Mouse (Mus musculus) forebrain, embryonic 14.5 days (tissue): ENCODE measurements at regions not wholly inside any gene's neighbourhood (a gene's known extent, or its start where the extent isn't known, plus 50 kb on each side); places are given as distances from the start of the nearest gene placed in this dataset.

Experiments used
- ATAC-seq: fragments of 200-750 bp; cut with Nextera tagmentation; 2 replicates; pipeline ENCODE4 v1.8.0; 2017; ENCODE audit warnings: mild to moderate bottlenecking, moderate library complexity
- DNase-seq: peaks from one replicate; pipeline ENCODE4 v3.0.0-alpha.2; 2015; ENCODE audit warnings: low spot score
- H3K27ac ChIP-seq: fragments of 300-500 bp; sonication (generic); 2 replicates; pipeline ENCODE4 v1.5.1; 2014; ENCODE audit warnings: low read depth, mild to moderate bottlenecking, control low read depth, low read length, moderate library complexity
- H3K27me3 ChIP-seq: fragments of 300-500 bp; sonication (generic); replicated peaks from 2 replicates; pipeline ENCODE4 v1.6.1; 2014; ENCODE audit warnings: low read length, control low read depth, mixed read lengths; ENCODE audit not compliant: control insufficient read depth, insufficient read depth
- H3K36me3 ChIP-seq: fragments of 300-500 bp; sonication (generic); 2 replicates; pipeline ENCODE4 v1.6.1; 2014; ENCODE audit warnings: low read length, control low read depth; ENCODE audit not compliant: control insufficient read depth, insufficient read depth
- H3K4me1 ChIP-seq: fragments of 300-500 bp; sonication (generic); 2 replicates; pipeline ENCODE4 v1.6.1; 2014; ENCODE audit warnings: antibody characterized with exemption, low read length, control low read depth; ENCODE audit not compliant: control insufficient read depth, insufficient read depth
- H3K4me2 ChIP-seq: fragments of 300-500 bp; sonication (generic); 2 replicates; pipeline ENCODE4 v1.6.1; 2014; ENCODE audit warnings: mild to moderate bottlenecking, control low read depth, low read length
- H3K4me3 ChIP-seq: fragments of 300-500 bp; sonication (generic); 2 replicates; pipeline ENCODE4 v1.5.1; 2014; ENCODE audit warnings: low read depth, low read length, control low read depth
- H3K9ac ChIP-seq: fragments of 300-500 bp; sonication (generic); 2 replicates; pipeline ENCODE4 v1.6.1; 2014; ENCODE audit warnings: mild to moderate bottlenecking, low read length, control low read depth, moderate library complexity
- H3K9me3 ChIP-seq: fragments of 300-500 bp; sonication (generic); replicated peaks from 2 replicates; pipeline ENCODE4 v1.6.1; 2016; ENCODE audit warnings: low read length, control low read depth, mixed read lengths; ENCODE audit not compliant: control insufficient read depth
- WGBS: fragments of 180-500 bp; shearing (Covaris S2); extraction: QIAGEN DNeasy Blood & Tissue Kit; methylation state at CpG from one replicate; pipeline ENCODE4 v1.1.7; 2014; 5-methylcytosine and 5-hydroxymethylcytosine counted together

DNA sequence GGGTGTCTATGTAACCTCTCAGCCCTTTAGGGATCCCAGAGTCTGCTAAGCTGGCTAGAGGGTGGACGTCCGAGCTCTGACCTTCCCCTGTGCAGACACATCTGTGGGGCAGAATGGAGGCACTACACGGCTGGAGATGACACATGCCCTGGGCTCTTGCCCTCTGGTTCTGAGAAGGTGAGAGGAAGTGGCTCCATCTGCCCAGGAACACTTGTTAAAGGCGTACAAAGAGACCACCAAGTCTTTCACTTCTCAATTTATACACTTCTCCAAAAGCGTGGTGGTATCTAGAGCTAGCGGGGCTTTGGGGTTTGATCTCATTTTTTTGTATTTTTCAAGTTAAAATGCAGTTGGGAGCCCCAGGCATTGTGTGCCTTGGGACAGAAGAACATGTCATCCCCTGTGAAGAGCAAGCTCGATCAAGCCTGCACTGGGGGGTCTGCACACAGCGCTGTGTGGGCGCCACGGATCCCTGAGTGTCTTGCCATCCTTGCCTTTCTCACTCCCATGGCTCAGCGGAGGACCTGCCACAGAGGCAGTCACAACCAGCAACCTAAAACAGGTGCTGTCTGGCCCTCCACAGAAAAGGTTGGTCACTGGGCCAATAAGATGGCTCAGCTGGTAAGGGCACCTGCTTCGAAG, 121.6 kb upstream of the Slc22a12 start:
- Histone ChIP-seq H3K9ac (no peak overlapping the region), H3K9me3 (no peaks in the 10 kb centered on the region), H3K4me2 (no peak overlapping the region), H3K27ac (no peak overlapping the region), H3K36me3 (no peaks in the 10 kb centered on the region), H3K4me3 (no peak overlapping the region), H3K4me1 (no peaks in the 10 kb centered on the region), H3K27me3 (no peaks in the 10 kb centered on the region)
- no peak for DNase-seq
- 82% methylated on average over 12 of the region's 12 CpGs for WGBS
- ATAC-seq, result no peak

DNA sequence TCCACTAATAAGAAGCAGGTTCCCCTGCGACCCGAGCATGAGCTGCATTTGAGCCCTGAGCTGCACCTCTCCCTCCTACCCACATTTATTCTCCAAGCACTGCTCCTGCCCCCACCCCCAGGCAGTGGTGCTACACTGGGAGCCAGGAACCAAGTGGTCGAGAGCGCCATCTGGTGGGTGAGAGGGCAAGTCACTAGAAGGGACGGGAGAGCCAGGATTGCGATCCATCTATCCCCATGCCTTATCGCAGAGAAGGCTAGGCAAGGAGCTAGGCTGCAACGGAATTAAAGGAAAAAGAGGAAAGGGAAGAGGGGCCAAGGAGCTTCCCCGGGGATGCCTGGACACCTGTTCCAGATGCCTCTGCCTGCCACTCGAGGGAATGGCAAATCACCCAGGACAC, 120.6 kb upstream of the Slc22a12 start:
- Histone ChIP-seq H3K9me3 (no peaks in the 10 kb centered on the region), H3K9ac (no peak overlapping the region), H3K4me1 (no peaks in the 10 kb centered on the region), H3K4me3 (no peak overlapping the region), H3K27me3 (no peaks in the 10 kb centered on the region), H3K36me3 (no peaks in the 10 kb centered on the region), H3K27ac (no peak overlapping the region), H3K4me2 (no peak overlapping the region)
- ATAC-seq (peak; percentile 91), DNase-seq (peak; percentile 92)
- WGBS, result 1% methylated on average over 10 of the region's 10 CpGs

DNA sequence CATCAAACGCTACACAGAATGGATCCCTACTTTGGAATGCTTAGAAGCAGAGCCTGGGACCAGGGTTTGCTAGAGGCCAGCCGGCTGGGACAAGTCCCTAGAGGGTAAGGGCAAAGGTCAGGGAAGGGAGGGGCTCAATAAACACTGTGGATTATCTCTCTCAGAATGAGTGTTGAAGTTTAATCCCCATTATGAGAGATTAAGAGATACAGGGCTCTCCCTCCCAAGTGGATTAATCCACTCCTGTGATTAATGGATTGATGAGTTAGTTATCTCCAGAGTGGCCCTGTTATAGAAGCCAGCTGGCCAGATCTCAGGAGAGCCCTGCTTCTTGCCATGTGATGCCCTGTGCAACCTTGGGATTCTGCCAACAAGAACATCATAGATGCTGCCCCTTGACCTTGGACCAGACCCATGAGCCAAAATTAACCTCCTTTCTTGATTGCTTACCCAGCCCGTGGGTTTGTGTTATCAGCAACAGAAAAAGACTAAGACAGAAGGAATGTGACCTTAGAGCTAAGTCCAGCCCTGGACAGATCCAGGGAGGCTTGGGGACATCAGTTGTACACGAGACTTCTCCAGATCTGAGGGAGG, 119.6 kb upstream of the Slc22a12 start:
- no peaks in the 10 kb centered on the region for H3K9me3 ChIP-seq
- H3K4me1 ChIP-seq, result no peaks in the 10 kb centered on the region
- H3K4me3 ChIP-seq, result no peak overlapping the region
- WGBS, result 40% methylated on average over 4 of the region's 4 CpGs
- H3K27ac ChIP-seq, result no peak overlapping the region
- H3K4me2 ChIP-seq, result no peak overlapping the region
- H3K36me3 ChIP-seq, result no peaks in the 10 kb centered on the region
- ATAC-seq, result no peak
- no peaks in the 10 kb centered on the region for H3K27me3 ChIP-seq
- no peak for DNase-seq
- H3K9ac ChIP-seq, result no peak overlapping the region

DNA sequence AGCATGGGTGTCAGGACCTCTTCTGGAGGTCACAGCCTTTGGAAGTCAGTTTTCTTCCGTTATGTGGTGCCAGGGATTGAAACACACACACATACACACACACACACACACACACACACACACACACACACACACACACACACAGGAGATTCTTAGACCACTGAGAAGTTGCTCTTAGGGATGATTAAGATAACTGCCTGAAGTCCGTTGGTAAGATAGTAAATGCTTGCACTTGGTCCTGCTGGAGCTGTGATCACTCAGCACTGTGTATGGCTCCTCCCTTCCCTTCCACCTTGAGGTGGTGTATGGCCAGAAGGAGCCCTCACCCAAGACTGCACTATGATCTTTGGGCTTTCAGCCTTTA, 118.7 kb upstream of the Slc22a12 start:
- ATAC-seq, result no peak
- H3K9ac ChIP-seq, result no peak overlapping the region
- no peaks in the 10 kb centered on the region for H3K36me3 ChIP-seq
- no peak overlapping the region for H3K27ac ChIP-seq
- no peak overlapping the region for H3K4me2 ChIP-seq
- WGBS, result 63% methylated on average over 2 of the region's 2 CpGs
- no peak for DNase-seq
- no peaks in the 10 kb centered on the region for H3K4me1 ChIP-seq
- H3K9me3 ChIP-seq, result no peaks in the 10 kb centered on the region
- no peaks in the 10 kb centered on the region for H3K27me3 ChIP-seq
- H3K4me3 ChIP-seq, result no peak overlapping the region

DNA sequence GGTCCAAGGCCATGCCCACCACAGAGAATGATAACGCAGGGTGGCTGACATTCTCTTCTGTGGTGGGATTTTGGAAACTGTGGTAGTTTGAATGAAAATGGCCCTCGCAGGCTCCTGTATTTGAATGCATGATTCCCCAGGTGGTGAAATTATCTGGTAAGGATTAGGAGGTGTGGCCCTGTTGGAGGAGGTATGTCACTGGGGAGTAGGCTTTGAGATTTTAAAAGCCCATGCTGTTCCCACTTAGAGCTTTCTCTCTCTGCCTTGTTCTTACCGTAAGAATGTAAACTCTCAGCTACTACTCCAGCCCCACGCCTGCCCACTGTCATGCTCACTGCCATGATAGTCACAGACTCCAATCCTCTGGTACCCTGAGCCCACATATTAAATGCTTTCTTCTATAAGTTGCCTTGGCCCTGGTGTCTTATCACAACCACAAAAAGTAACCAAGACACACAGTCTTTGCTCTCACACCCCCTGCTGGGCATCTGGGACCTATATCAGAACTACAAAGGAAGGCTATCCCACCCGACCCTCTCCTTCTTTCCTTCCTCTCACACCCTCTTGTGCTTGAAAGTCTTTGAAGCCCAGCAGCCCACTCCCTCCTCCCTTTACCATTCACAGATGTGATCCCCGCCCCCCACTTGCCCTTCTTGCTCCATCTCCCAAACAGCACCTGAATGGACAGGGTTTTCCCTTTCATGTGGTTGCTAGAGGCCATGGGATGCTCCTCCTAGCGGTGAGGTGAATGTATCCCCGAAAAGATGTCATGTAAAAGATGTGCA, 118.1 kb upstream of the Slc22a12 start:
- ATAC-seq, result no peak
- 39% methylated on average over 8 of the region's 8 CpGs for WGBS
- no peaks in the 10 kb centered on the region for H3K36me3 ChIP-seq
- no peak overlapping the region for H3K4me3 ChIP-seq
- H3K4me1 ChIP-seq, result no peaks in the 10 kb centered on the region
- H3K27me3 ChIP-seq, result no peaks in the 10 kb centered on the region
- no peak overlapping the region for H3K27ac ChIP-seq
- H3K9me3 ChIP-seq, result no peaks in the 10 kb centered on the region
- no peak overlapping the region for H3K4me2 ChIP-seq
- H3K9ac ChIP-seq, result no peak overlapping the region
- no peak for DNase-seq

DNA sequence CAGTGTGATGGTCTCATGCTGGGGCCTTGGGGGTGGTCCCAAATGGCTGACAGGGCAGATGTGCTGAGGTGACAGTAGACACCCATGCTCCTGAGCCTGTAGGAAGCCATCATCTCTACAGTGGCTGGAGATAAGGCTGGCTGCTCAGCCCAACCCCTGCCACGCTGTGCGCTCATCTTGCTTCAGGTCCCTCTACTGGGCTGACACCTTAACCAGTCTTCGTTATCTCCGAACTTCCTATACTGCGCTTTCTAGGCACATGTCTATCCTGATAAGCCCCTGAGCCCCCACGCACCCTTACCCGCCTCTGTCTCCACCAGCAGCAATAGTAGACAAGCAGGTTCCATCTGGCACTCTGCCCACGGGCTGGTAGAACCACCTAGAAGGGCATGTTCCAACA, 117.3 kb upstream of the Slc22a12 start:
- no peaks in the 10 kb centered on the region for H3K9me3 ChIP-seq
- 90% methylated on average over 8 of the region's 8 CpGs for WGBS
- H3K9ac ChIP-seq, result no peak overlapping the region
- H3K4me3 ChIP-seq, result no peak overlapping the region
- ATAC-seq, result no peak
- H3K4me1 ChIP-seq, result no peaks in the 10 kb centered on the region
- H3K27me3 ChIP-seq, result no peaks in the 10 kb centered on the region
- no peaks in the 10 kb centered on the region for H3K36me3 ChIP-seq
- DNase-seq, result no peak
- H3K4me2 ChIP-seq, result no peak overlapping the region
- no peak overlapping the region for H3K27ac ChIP-seq

DNA sequence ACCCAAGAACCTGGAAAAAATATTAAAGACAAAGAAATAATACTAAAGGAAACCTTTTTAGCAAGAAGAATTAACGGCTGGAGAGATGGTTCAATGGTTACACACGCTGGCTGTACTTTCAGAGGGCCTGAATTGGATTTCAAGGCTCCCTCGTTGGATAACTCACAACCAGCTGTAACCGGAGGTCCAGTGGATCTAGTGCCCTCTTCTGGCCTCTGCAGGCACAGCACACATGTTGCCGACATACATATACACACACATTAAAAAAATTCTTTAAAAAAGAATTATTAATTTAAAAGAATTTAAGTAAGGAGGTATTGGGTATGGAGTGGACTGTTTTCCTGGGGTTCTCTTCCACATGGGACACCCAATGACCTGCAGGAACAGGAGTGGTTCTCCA, 111.7 kb upstream of the Slc22a12 start:
- Histone ChIP-seq H3K4me2 (no peak overlapping the region), H3K9ac (no peak overlapping the region), H3K4me1 (no peaks in the 10 kb centered on the region), H3K36me3 (no peaks in the 10 kb centered on the region), H3K9me3 (no peaks in the 10 kb centered on the region; the same call in 1 of the 2 replicates), H3K4me3 (no peak overlapping the region), H3K27ac (no peak overlapping the region), H3K27me3 (no peaks in the 10 kb centered on the region)
- WGBS, result 84% methylated on average over 5 of the region's 5 CpGs
- DNase-seq, result no peak
- no peak for ATAC-seq

DNA sequence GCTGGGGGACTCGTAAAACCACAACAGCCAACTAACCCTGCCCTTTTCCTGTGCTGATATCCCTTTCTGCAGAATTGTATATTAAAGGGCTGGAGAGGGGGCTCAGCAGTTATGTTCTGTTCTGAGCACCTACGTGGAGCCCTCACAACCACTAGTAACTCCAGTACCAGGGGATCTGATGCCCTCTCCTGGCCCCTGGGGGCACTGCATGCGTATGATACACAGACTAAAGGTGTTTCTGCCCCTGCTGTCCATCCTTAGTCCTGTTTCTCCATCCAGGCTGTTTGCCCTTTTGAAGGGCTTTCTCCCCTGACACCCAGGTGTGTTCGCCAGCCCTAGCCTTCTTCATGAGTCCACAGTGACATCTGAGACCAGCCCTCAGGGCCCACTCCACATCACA, 109.9 kb upstream of the Slc22a12 start:
- Histone ChIP-seq H3K27me3 (no peaks in the 10 kb centered on the region), H3K9me3 (no peaks in the 10 kb centered on the region; the same call in 1 of the 2 replicates), H3K4me3 (no peak overlapping the region), H3K36me3 (no peaks in the 10 kb centered on the region), H3K9ac (no peak overlapping the region), H3K4me2 (no peak overlapping the region), H3K4me1 (no peaks in the 10 kb centered on the region), H3K27ac (no peak overlapping the region)
- ATAC-seq (no peak), DNase-seq (no peak)
- 64% methylated on average over 4 of the region's 4 CpGs for WGBS

DNA sequence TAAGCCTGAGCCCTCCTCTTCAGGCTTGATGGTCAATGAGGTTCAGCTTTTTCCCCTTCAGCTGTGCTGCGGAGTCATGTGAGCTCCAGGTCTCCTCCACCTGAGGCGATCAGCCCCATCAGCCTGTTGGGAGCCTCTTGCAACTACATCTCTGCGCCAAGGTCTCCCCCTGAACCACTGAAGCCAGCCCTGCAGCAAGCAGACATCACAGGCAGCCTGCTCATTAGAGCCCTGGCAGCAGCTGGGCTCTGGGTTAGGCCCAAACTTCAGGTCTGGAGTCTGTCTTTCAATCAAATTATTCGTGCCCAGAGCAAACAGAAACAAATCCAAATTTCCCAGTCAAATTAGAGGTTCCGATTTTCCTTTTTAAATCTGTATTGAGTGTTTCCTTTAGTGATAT, 108.4 kb upstream of the Slc22a12 start:
- H3K4me1 ChIP-seq, result no peaks in the 10 kb centered on the region
- no peak overlapping the region for H3K4me3 ChIP-seq
- H3K27me3 ChIP-seq, result no peaks in the 10 kb centered on the region
- no peaks in the 10 kb centered on the region for H3K36me3 ChIP-seq
- peak; percentile 36 for DNase-seq
- no peak for ATAC-seq
- H3K27ac ChIP-seq, result no peak overlapping the region
- WGBS, result 60% methylated on average over 5 of the region's 5 CpGs
- no peak overlapping the region for H3K9ac ChIP-seq
- H3K4me2 ChIP-seq, result no peak overlapping the region
- H3K9me3 ChIP-seq, result no peaks in the 10 kb centered on the region; the same call in 1 of the 2 replicates
